Mouse (Mus musculus) intestine, embryonic 16.5 days (tissue): ENCODE measurements around the gene Pinlyp. TPM values are rescaled to one million over a fixed set of nuclear protein-coding genes. Genes with fewer than 3 reads are reported as not detected.
"Not testable (repeated sequence)": the region's sequence is repeated elsewhere in the genome, so short reads cannot be mapped to it uniquely, and the experiment has no call there.

Experiments
- ATAC-seq: fragments of 200-750 bp; cut with Nextera tagmentation; 2 replicates; pipeline ENCODE4 v1.8.0; 2017; ENCODE audit warnings: moderate TSS enrichment, moderate library complexity
- H3K27ac ChIP-seq: fragments of 300-500 bp; sonication (generic); 2 replicates; pipeline ENCODE4 v1.5.1; 2014; ENCODE audit warnings: mild to moderate bottlenecking, low read length
- H3K27me3 ChIP-seq: fragments of 300-500 bp; sonication (generic); replicated peaks from 2 replicates; pipeline ENCODE4 v1.6.1; 2014; ENCODE audit warnings: low read length, control low read depth, mixed read lengths; ENCODE audit not compliant: control insufficient read depth, insufficient read depth
- H3K36me3 ChIP-seq: fragments of 300-500 bp; sonication (generic); 2 replicates; pipeline ENCODE4 v1.6.1; 2014; ENCODE audit warnings: low read length, control low read depth; ENCODE audit not compliant: control insufficient read depth, insufficient read depth
- H3K4me1 ChIP-seq: fragments of 300-500 bp; sonication (generic); 2 replicates; pipeline ENCODE4 v1.6.1; 2014; ENCODE audit warnings: low read length, control low read depth, mixed read lengths; ENCODE audit not compliant: control insufficient read depth, insufficient read depth
- H3K4me2 ChIP-seq: fragments of 300-500 bp; sonication (generic); 2 replicates; pipeline ENCODE4 v1.6.1; 2014; ENCODE audit warnings: low read depth, low read length, control low read depth
- H3K4me3 ChIP-seq: fragments of 300-500 bp; sonication (generic); 2 replicates; pipeline ENCODE4 v1.5.1; 2014; ENCODE audit warnings: mild to moderate bottlenecking, low read length
- H3K9ac ChIP-seq: fragments of 300-500 bp; sonication (generic); 2 replicates; pipeline ENCODE4 v1.6.1; 2014; ENCODE audit warnings: low read depth, low read length
- H3K9me3 ChIP-seq: fragments of 300-500 bp; sonication (generic); 2 replicates; pipeline ENCODE4 v1.6.1; 2016; ENCODE audit warnings: low read length, control low read depth; ENCODE audit not compliant: control insufficient read depth
- WGBS: fragments of 180-500 bp; shearing (Covaris S2); extraction: QIAGEN DNeasy Blood & Tissue Kit; methylation state at CpG from one replicate; pipeline ENCODE4 v1.1.7; 2014; 5-methylcytosine and 5-hydroxymethylcytosine counted together
- polyA plus RNA-seq: library from polyadenylated mRNA; unstranded; fragments of >200 nt; fragmentation: Nextera tagmentation; extraction: Ambion mirVana; gene quantifications from 2 replicates; pipeline ENCODE4 v1.2.1, GENCODE M21; 2015

Gene Pinlyp
- polyA plus RNA-seq, 1 experiment from 2014 or later, result 0.16 TPM

DNA sequence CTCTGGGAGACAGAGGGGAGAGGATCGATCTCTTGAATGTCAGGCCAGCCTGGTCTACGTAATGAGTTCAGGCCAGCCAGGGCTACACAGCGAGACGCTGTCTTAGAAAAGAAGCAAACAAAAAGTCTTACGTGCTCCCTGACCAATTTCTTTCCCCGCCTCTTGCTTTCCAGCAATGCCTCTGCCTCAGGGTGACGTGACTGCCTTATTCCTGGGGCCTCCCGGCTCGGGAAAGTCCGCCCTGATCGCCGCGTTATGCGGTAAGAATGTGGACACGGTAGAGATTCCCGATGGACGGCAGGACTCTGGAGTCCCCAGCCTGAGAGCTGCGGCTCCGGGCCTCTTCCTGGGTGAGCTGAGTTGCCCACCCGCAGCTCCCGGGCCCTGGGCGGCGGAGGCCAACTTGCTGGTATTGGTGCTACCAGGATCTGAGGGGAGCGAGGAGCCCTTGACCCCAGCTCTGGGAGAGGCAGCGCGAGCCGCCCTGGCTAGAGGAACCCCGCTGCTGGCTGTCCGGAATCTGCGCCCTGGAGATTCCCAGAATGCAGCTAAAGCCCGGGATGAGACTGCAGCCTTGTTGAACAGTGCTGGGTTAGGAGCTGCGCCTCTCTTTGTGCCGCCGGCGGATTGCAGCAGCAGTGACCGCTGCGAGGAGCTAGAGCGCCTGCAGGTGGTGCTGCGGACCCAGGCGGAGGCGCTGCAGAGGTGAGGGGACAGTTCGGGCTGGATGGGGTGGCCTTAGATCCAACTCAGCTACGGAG, 14.5 kb downstream of the Pinlyp start:
- H3K9me3 ChIP-seq, result no peaks in the 10 kb centered on the region
- no peaks in the 10 kb centered on the region for H3K27me3 ChIP-seq
- H3K4me2 ChIP-seq, result peak overlapping the region; percentile 95
- ATAC-seq, result peak; percentile 68
- WGBS, result under 1% methylated on average over 40 of the region's 43 CpGs
- peak overlapping the region; percentile 58 for H3K4me3 ChIP-seq
- H3K36me3 ChIP-seq, result peaks cover 19% of the 10 kb centered on the region
- H3K4me1 ChIP-seq, result peaks cover 14% of the 10 kb centered on the region
- peak overlapping the region; percentile 89 for H3K9ac ChIP-seq
- peak overlapping the region; percentile 71 for H3K27ac ChIP-seq

GRCm38 (mm10) chr7:24530062-24530931, 15.6 kb downstream of the Pinlyp start, which contains the start of gene Irgq:
TSS of gene Irgq (plus strand) at chr7:24530689.
- peak within 1 kb of the TSS; percentile 89 for H3K9ac ChIP-seq
- H3K27me3 ChIP-seq, result no peaks in the 10 kb centered on the region
- peak within 1 kb of the TSS; percentile 58 for H3K4me3 ChIP-seq
- peak within 1 kb of the TSS; percentile 95 for H3K4me2 ChIP-seq
- peaks cover 9% of the 10 kb centered on the region for H3K36me3 ChIP-seq
- peaks cover 14% of the 10 kb centered on the region for H3K4me1 ChIP-seq
- WGBS, result under 1% methylated on average over 44 of the region's 44 CpGs
- H3K27ac ChIP-seq, result peak within 1 kb of the TSS; percentile 91
- H3K9me3 ChIP-seq, result no peaks in the 10 kb centered on the region
- ATAC-seq, result peak; percentile 94

- H3K27me3 ChIP-seq, result no peaks in the 10 kb centered on the region
- H3K4me2 ChIP-seq, result peak overlapping the region; percentile 74
- no peaks in the 10 kb centered on the region for H3K9me3 ChIP-seq
- peak; percentile 1; the same call in 1 of the 2 replicates for ATAC-seq
- peak overlapping the region; percentile 91 for H3K27ac ChIP-seq
- WGBS, result 51% methylated on average over 11 of the region's 11 CpGs
- H3K9ac ChIP-seq, result peak overlapping the region; percentile 82
- peaks cover 9% of the 10 kb centered on the region for H3K36me3 ChIP-seq
- H3K4me3 ChIP-seq, result peak overlapping the region; percentile 58
- H3K4me1 ChIP-seq, result peaks cover 14% of the 10 kb centered on the region
Measured at GRCm38 (mm10) chr7:24529580-24529979, 16.3 kb downstream of the Pinlyp start.

GRCm38 (mm10) chr7:24528861-24529260, 17.1 kb downstream of the Pinlyp start:
- peaks cover 9% of the 10 kb centered on the region for H3K36me3 ChIP-seq
- H3K27ac ChIP-seq, result no peak overlapping the region
- H3K9ac ChIP-seq, result no peak overlapping the region
- no peaks in the 10 kb centered on the region for H3K27me3 ChIP-seq
- peaks cover 14% of the 10 kb centered on the region for H3K4me1 ChIP-seq
- no peaks in the 10 kb centered on the region for H3K9me3 ChIP-seq
- WGBS, result 91% methylated on average over 11 of the region's 11 CpGs
- H3K4me3 ChIP-seq, result no peak overlapping the region
- ATAC-seq, result no peak
- H3K4me2 ChIP-seq, result no peak overlapping the region

DNA sequence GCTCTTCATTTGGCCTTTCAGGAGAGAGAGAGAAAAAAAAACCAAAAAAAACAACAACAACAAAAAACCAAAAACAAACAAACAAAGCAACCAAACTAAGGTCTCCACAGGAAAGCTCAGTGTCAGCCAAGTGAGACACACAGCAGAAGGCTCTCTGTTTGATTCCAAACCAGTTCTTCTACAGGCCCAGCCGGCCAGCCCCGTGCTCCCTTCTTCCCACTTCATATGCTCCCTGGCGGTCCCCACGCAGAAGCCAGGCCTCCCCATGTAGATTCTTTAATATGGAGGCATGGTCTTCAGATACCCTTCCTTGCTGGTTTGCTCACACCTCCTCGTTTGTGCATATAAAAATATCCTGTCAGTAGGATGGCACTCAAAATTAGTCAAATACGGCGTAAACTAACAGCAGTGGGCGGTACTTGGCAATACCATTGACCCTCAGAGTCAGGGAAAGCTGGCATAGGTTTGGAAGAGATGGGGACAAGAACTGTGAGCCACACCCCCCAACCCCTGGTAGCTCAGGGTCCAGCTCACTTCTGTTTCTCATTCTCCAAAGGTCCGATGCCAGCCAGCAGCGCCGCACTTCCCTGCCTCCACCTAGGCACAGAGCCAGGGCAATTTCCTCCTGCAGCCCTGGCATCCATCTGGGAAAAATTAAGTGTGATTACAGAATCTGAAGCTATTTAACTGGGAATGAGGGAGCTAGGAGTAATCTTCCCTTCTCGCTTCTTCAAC, 20.1 kb downstream of the Pinlyp start:
- H3K27me3 ChIP-seq, result no peaks in the 10 kb centered on the region
- no peak overlapping the region for H3K27ac ChIP-seq
- H3K36me3 ChIP-seq, result no peaks in the 10 kb centered on the region
- H3K9me3 ChIP-seq, result no peaks in the 10 kb centered on the region
- WGBS, result 85% methylated on average over 12 of the region's 12 CpGs
- H3K4me1 ChIP-seq, result peaks cover 5% of the 10 kb centered on the region
- no peak for ATAC-seq
- no peak overlapping the region for H3K9ac ChIP-seq
- no peak overlapping the region for H3K4me2 ChIP-seq
- no peak overlapping the region for H3K4me3 ChIP-seq

DNA sequence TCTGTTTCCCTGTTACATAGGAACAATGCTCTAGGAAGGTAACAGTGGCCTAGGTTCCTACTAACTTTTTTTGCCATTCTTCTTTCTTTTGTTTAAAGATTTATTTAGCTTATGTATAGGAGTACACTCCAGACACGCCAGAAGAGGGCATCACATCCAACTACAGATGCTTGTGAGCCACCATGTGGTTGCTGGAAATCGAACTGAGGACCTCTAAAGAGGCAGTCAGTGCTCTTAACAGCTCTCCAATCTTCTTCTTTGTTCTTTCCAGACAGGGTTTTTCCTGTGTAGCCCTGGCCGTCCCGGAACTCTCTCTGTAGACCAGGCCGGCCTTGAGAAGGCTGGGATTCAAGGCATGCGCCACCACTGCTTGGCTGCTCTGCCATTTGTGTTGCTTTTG, 20.9 kb downstream of the Pinlyp start:
- H3K4me1 ChIP-seq, result peaks cover 5% of the 10 kb centered on the region
- WGBS, result 82% methylated on average over 6 of the region's 6 CpGs
- H3K9me3 ChIP-seq, result no peaks in the 10 kb centered on the region
- no peaks in the 10 kb centered on the region for H3K36me3 ChIP-seq
- no peak overlapping the region for H3K27ac ChIP-seq
- no peak overlapping the region for H3K9ac ChIP-seq
- no peak overlapping the region for H3K4me2 ChIP-seq
- no peaks in the 10 kb centered on the region for H3K27me3 ChIP-seq
- no peak overlapping the region for H3K4me3 ChIP-seq
- ATAC-seq, result no peak

- 87% methylated on average over 6 of the region's 6 CpGs for WGBS
- Histone ChIP-seq H3K9me3 (no peaks in the 10 kb centered on the region), H3K27me3 (no peaks in the 10 kb centered on the region), H3K36me3 (no peaks in the 10 kb centered on the region), H3K9ac (no peak overlapping the region), H3K27ac (no peak overlapping the region), H3K4me1 (no peaks in the 10 kb centered on the region), H3K4me3 (no peak overlapping the region), H3K4me2 (no peak overlapping the region)
- ATAC-seq, result no peak
Measured at GRCm38 (mm10) chr7:24523723-24524122, 22.2 kb downstream of the Pinlyp start.

DNA sequence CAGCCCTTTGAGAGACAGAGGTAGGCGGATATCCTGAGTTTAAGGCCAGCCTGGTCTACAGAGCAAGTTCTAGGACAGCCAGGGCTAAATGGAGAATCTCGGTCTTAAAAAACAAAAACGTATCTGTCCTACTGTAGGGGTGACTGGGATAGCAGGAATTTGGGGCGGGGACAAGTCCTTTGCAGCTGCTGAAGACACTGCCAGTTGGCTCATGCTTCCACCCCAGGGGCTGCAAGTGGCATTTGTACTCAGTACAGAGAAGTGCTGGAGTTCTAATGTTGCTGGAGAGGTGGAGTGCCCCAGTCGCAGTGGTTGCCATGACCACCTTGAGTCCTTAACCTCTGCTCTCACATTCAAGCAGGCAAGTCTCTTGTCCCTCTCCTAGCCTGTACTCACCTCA, 23.1 kb downstream of the Pinlyp start:
- Histone ChIP-seq H3K4me3 (no peak overlapping the region), H3K27ac (no peak overlapping the region), H3K9ac (no peak overlapping the region), H3K36me3 (no peaks in the 10 kb centered on the region), H3K9me3 (no peaks in the 10 kb centered on the region), H3K4me2 (no peak overlapping the region), H3K4me1 (no peaks in the 10 kb centered on the region), H3K27me3 (no peaks in the 10 kb centered on the region)
- ATAC-seq, result no peak
- WGBS, result 58% methylated on average over 5 of the region's 5 CpGs

DNA sequence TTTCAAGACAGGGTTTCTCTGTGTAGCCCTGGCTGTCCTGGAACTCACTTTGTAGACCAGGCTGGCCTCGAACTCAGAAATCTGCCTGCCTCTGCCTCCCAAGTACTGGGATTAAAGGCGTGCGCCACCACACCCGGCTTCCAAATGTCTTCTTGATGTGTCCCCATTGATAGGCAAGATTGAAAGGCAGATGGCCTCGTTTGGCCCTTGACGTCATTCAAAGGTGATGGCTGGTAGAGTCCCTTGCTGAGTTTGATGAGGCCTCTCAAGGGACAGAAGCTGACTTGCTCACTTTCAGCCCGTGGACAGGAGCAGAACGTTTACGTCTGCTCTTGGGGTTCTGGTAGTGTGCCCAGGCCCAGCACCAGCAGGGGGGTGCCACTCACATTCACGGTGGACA, 25.9 kb downstream of the Pinlyp start:
- not testable (repeated sequence) for H3K9me3 ChIP-seq, H3K27ac ChIP-seq, H3K27me3 ChIP-seq, H3K36me3 ChIP-seq, H3K9ac ChIP-seq, H3K4me1 ChIP-seq, H3K4me3 ChIP-seq, H3K4me2 ChIP-seq, ATAC-seq
- 82% methylated on average over 10 of the region's 10 CpGs for WGBS
